Mouse (Mus musculus) neural tube, embryonic 15.5 days (tissue): ENCODE results near the gene Efhd2. TPM values are rescaled to one million over a fixed set of nuclear protein-coding genes. Genes with fewer than 3 reads are reported as not detected.

Experiments
- ATAC-seq: fragments of 200-750 bp; cut with Nextera tagmentation; 2 replicates; pipeline ENCODE4 v1.8.0; 2017; ENCODE audit warnings: mild to moderate bottlenecking, moderate TSS enrichment, moderate library complexity; ENCODE audit not compliant: low FRiP score
- H3K27ac ChIP-seq: fragments of 300-500 bp; sonication (generic); replicated peaks from 2 replicates; pipeline ENCODE4 v1.5.1; 2015; ENCODE audit warnings: mild to moderate bottlenecking, inconsistent platforms
- H3K27me3 ChIP-seq: fragments of 300-500 bp; sonication (generic); replicated peaks from 2 replicates; pipeline ENCODE4 v1.6.1; 2015; ENCODE audit warnings: inconsistent platforms
- H3K36me3 ChIP-seq: fragments of 300-500 bp; sonication (generic); 2 replicates; pipeline ENCODE4 v1.6.1; 2015; ENCODE audit warnings: inconsistent platforms
- H3K4me1 ChIP-seq: fragments of 300-500 bp; sonication (generic); 2 replicates; pipeline ENCODE4 v1.6.1; 2015; ENCODE audit warnings: inconsistent platforms
- H3K4me2 ChIP-seq: fragments of 300-500 bp; sonication (generic); 2 replicates; pipeline ENCODE4 v1.6.1; 2015; ENCODE audit warnings: inconsistent platforms, mild to moderate bottlenecking, moderate library complexity
- H3K4me3 ChIP-seq: fragments of 300-500 bp; sonication (generic); replicated peaks from 2 replicates; pipeline ENCODE4 v1.5.1; 2015; ENCODE audit warnings: mild to moderate bottlenecking, inconsistent platforms
- H3K9ac ChIP-seq: fragments of 300-500 bp; sonication (generic); replicated peaks from 2 replicates; pipeline ENCODE4 v1.6.1; 2015; ENCODE audit warnings: mild to moderate bottlenecking, inconsistent platforms
- H3K9me3 ChIP-seq: fragments of 300-500 bp; sonication (generic); replicated peaks from 2 replicates; pipeline ENCODE4 v1.6.1; 2016; ENCODE audit warnings: inconsistent platforms
- WGBS: fragments of 180-500 bp; shearing (Covaris S2); methylation state at CpG from one replicate; pipeline ENCODE4 v1.1.7; 2015; ENCODE audit warnings: mixed read lengths; 5-methylcytosine and 5-hydroxymethylcytosine counted together
- polyA plus RNA-seq: library from polyadenylated mRNA; unstranded; fragments of >200 nt; fragmentation: Nextera tagmentation; extraction: Ambion mirVana; gene quantifications from 2 replicates; pipeline ENCODE4 v1.2.1, GENCODE M21; 2015

The Efhd2 gene
- polyA plus RNA-seq, 1 experiment from 2014 or later, result 75.6 TPM

GRCm38 (mm10) chr4:141817706-141818105, 57.0 kb downstream of the Efhd2 start:
- no peaks in the 10 kb centered on the region for H3K9me3 ChIP-seq
- no peak for ATAC-seq
- H3K4me2 ChIP-seq, result no peak overlapping the region
- peaks cover 3% of the 10 kb centered on the region; the same call in 1 of the 2 replicates for H3K4me1 ChIP-seq
- no peaks in the 10 kb centered on the region for H3K27me3 ChIP-seq
- WGBS, result 61% methylated on average over 10 of the region's 10 CpGs
- no peak overlapping the region for H3K4me3 ChIP-seq
- H3K27ac ChIP-seq, result no peak overlapping the region
- no peak overlapping the region for H3K9ac ChIP-seq
- peaks cover 24% of the 10 kb centered on the region for H3K36me3 ChIP-seq

- peaks cover 3% of the 10 kb centered on the region; the same call in 1 of the 2 replicates for H3K4me1 ChIP-seq
- no peak overlapping the region for H3K4me3 ChIP-seq
- H3K4me2 ChIP-seq, result no peak overlapping the region
- H3K9me3 ChIP-seq, result no peaks in the 10 kb centered on the region
- H3K27ac ChIP-seq, result no peak overlapping the region
- ATAC-seq, result no peak
- no peak overlapping the region for H3K9ac ChIP-seq
- H3K36me3 ChIP-seq, result peaks cover 31% of the 10 kb centered on the region
- WGBS, result 66% methylated on average over 14 of the region's 14 CpGs
- H3K27me3 ChIP-seq, result no peaks in the 10 kb centered on the region
These were observed 57.7 kb downstream of the Efhd2 start for GRCm38 (mm10) chr4:141816776-141817655.

GRCm38 (mm10) chr4:141816267-141816666, 58.5 kb downstream of the Efhd2 start:
- peaks cover 3% of the 10 kb centered on the region; the same call in 1 of the 2 replicates for H3K4me1 ChIP-seq
- no peaks in the 10 kb centered on the region for H3K9me3 ChIP-seq
- ATAC-seq, result no peak
- no peak overlapping the region for H3K4me3 ChIP-seq
- 79% methylated on average over 7 of the region's 7 CpGs for WGBS
- H3K36me3 ChIP-seq, result peaks cover 38% of the 10 kb centered on the region
- no peak overlapping the region for H3K4me2 ChIP-seq
- H3K27me3 ChIP-seq, result no peaks in the 10 kb centered on the region
- no peak overlapping the region for H3K27ac ChIP-seq
- no peak overlapping the region for H3K9ac ChIP-seq

GRCm38 (mm10) chr4:141811375-141811774, 63.3 kb downstream of the Efhd2 start:
- ATAC-seq, result no peak
- peaks cover 3% of the 10 kb centered on the region; the same call in 1 of the 2 replicates for H3K4me1 ChIP-seq
- no peaks in the 10 kb centered on the region for H3K9me3 ChIP-seq
- H3K9ac ChIP-seq, result no peak overlapping the region
- whole genome bisulfite sequencing, result 98% methylated on average over 7 of the region's 7 CpGs
- H3K4me2 ChIP-seq, result no peak overlapping the region
- H3K27me3 ChIP-seq, result no peaks in the 10 kb centered on the region
- H3K27ac ChIP-seq, result no peak overlapping the region
- H3K36me3 ChIP-seq, result peaks cover 80% of the 10 kb centered on the region
- H3K4me3 ChIP-seq, result no peak overlapping the region

- Histone ChIP-seq H3K4me1 (peaks cover under 1% of the 10 kb centered on the region; the same call in 1 of the 2 replicates), H3K9ac (no peak overlapping the region), H3K27me3 (no peaks in the 10 kb centered on the region), H3K36me3 (peaks cover 84% of the 10 kb centered on the region), H3K9me3 (no peaks in the 10 kb centered on the region), H3K27ac (no peak overlapping the region), H3K4me2 (no peak overlapping the region), H3K4me3 (no peak overlapping the region)
- WGBS, result 93% methylated on average over 2 of the region's 2 CpGs
- ATAC-seq, result no peak
These were observed 63.7 kb downstream of the Efhd2 start for GRCm38 (mm10) chr4:141810975-141811374.

GRCm38 (mm10) chr4:141809850-141810464, 64.8 kb downstream of the Efhd2 start:
- Histone ChIP-seq H3K4me1 (no peaks in the 10 kb centered on the region), H3K27me3 (no peaks in the 10 kb centered on the region), H3K9me3 (no peaks in the 10 kb centered on the region), H3K9ac (no peak overlapping the region), H3K27ac (no peak overlapping the region), H3K4me3 (no peak overlapping the region), H3K4me2 (no peak overlapping the region), H3K36me3 (peaks cover 88% of the 10 kb centered on the region)
- 75% methylated on average over 8 of the region's 8 CpGs for WGBS
- no peak; the same call in 1 of the 2 replicates for ATAC-seq

Other genes starting within 250 kb of the Efhd2 start
- gene Plekhm2, start 210.0 kb downstream of the Efhd2 start, polyA plus RNA-seq, result 6.8 and 8.1 TPM in 2 replicates
- gene Rsc1a1, start 189.3 kb downstream of the Efhd2 start, polyA plus RNA-seq, result 0.22 TPM in 1 of 2 replicates, not detected in the other
- gene Ddi2, start 151.5 kb downstream of the Efhd2 start, polyA plus RNA-seq, result 11.9 and 14.9 TPM in 2 replicates
- 0.72 TPM in 1 of 2 replicates, not detected in the other for gene Agmat, start 128.2 kb downstream of the Efhd2 start, polyA plus RNA-seq
- 6.2 TPM in 2 replicates for gene Dnajc16, start 84.0 kb downstream of the Efhd2 start, polyA plus RNA-seq
- gene Casp9, start 81.3 kb downstream of the Efhd2 start, polyA plus RNA-seq, result 19.2 and 20.1 TPM in 2 replicates
- 1.3 TPM in 1 of 2 replicates, not detected in the other for gene Cela2a, start 48.8 kb downstream of the Efhd2 start, polyA plus RNA-seq
- gene Ctrc, start 28.6 kb downstream of the Efhd2 start, polyA plus RNA-seq, result not detected in 2 replicates
- 4.5 and 4.8 TPM in 2 replicates for gene Fhad1, start 140.2 kb upstream of the Efhd2 start, polyA plus RNA-seq
- gene Tmem51, start 209.4 kb upstream of the Efhd2 start, polyA plus RNA-seq, result 5.9 and 11.0 TPM in 2 replicates